Mouse (Mus musculus) gastrocnemius, postnatal 4 days (tissue): ENCODE measurements around the gene Nckap5. TPM values are rescaled to one million over a fixed set of nuclear protein-coding genes. Genes with fewer than 3 reads are reported as not detected.

Experiments
- DNase-seq, 2 experiments: peaks; one replicate each; pipeline ENCODE4 v3.0.0; 2021 to 2022; ENCODE audit warnings: low spot score in 2 of 2, mixed read lengths in 2 of 2
- total RNA-seq, 2 experiments: library from RNA; stranded (reverse); gene quantifications; 2 replicates each; pipeline ENCODE4 v1.2.3; 2021

Gene Nckap5
- total RNA-seq, 2 experiments from 2014 or later = 6.7 to 7.5 TPM

DNA sequence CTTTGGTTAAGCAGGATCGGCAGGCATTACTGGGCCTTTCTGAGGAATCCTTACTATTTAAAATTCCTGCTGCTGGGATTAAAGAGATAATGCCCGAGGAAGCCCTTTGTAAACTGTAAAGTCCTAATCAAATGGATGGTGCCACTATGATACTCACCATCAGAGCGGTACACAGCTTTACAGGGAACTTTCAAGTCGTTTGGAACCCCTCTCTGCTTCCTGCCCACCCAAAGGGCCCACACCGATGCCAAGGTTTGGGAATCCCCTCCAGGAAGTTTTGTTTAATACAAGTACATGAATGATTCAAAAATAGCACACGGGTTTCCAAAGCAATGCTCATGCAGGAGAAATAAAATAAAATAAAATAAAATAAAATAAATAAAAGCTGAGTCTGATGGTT is 340.3 kb downstream of the Nckap5 start:
- no peak for DNase-seq

DNA sequence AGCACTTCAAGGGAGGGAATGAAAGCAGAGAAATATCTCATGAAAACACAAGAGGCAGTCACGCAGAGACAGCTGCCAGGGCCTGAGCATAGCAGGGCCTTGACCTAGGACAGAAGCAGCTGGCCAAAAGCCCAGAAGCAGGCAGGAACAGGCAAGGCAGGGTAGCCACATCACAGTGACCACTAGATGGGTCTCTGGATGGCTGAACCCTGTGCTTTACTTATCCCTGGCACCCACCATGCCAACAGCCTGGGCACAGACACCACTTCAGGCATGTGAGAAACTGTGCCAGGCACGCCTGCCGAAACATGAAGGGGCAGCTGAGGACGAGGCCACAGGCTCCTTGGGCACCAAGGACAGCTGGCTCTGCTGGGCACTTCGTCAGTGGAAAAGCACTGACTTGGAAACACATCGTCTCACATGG is 345.9 kb downstream of the Nckap5 start:
- peak in 1 of 2 experiments; percentile 51 for DNase-seq

DNA sequence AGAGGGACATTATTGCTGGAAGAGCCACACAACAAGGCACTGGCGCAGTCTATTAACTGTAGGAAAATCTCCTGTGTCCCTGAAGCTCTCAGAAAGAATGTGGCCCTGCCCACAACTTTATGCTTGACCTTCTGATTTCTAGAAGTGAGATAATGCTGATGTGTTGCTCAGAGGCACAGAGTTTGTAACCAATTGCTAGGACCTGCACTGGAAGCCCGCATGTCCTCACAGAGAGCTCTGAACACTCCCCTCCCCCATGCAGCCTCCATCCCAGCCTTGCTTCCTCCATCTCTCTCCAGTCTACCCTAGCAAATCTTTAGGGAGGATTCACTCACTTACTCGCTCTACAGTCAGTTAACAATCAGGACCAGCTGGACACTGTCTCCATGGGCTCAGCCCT is 346.9 kb downstream of the Nckap5 start:
- no peak for DNase-seq

DNA sequence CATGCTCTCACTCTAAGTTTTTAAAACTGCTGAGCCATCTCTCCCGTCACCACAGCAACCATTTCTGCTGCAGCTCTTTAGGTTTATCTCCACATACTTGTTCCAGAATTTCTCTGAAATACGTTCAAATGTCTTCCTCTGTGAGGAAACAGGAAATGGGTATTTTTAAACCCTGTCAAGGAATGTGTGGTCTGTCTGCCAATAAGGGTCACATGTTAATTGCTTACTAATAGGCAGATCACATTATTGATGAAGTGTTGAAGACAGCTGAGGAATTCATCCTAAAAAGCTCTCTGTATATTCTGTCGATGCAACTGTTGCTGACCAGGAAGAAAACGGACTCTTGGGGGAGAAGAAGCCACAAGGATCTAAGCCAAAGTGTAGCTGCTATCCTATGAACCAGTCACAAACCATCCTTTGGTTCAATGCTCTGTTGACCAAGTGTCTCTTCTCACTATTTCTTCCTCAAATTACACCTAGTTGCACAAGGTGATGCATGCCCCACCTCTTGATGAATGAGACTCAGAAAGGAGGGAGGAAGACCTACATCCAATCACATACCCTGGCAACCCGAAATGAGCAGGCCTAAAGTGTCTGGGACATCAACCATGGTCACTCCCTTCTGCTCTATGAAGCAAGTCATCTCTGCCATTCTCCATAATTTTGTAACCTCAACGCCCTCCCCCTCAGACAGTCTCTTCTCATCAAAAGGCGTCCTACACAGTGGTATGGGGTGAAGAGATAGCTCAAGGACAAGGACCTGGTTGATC is 349.0 kb downstream of the Nckap5 start:
- DNase-seq = no peak

DNA sequence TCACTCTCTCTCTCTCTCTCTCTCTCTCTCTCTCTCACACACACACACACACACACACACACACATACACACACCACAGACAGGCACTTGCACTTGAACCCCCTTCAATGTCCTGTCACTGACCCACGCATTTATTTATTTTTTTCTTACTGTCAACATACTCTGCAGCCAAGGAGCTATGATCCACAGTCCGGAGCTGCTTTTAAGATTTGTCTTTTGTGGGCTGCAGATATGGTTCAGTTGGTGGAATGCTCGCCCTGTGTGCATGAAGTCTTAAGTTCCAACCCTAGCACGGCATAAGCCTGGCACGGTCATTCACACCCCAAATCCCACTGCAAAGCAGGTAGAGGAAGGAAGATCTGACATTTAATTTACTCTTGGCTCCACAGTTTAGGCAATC is 357.6 kb downstream of the Nckap5 start:
- DNase-seq = no peak

DNA sequence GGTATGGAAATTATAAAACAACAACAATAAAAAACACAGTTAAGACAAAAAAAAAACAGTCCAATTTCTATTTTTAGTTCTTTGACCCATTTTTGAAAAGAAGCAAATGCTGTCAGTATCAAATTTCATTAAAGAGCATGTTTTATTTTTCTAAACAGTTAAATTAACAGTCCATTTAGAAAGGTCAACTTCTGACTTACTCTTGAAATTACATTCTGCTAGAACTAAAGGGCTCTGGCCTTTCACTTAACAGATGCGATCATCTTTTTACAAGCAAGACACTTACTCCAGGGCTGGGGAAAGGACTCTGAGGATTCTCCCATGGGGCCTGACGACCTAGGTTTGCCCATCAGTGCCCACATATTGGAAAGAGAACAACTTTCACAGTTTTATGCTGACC is 359.2 kb downstream of the Nckap5 start:
- no peak for DNase-seq

DNA sequence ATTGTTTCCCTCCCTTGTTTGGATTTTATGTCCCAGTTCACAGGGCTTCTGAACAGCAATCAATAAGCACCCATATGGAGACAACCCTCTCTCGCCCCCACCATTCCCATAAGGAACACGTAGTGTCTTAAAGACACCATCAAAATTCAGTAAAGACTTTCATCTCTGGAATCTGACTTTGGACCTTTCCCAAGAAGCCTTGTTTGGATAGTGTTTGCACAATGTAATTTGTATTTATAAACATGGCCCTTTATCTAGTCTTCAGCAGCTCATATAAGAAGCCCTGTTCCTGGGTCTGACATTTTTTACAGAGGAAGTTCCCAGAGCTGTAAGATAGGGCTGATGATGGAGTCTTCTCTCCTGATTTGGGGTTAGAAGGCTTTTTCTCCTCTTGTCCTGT is 359.7 kb downstream of the Nckap5 start:
- no peak for DNase-seq

DNA sequence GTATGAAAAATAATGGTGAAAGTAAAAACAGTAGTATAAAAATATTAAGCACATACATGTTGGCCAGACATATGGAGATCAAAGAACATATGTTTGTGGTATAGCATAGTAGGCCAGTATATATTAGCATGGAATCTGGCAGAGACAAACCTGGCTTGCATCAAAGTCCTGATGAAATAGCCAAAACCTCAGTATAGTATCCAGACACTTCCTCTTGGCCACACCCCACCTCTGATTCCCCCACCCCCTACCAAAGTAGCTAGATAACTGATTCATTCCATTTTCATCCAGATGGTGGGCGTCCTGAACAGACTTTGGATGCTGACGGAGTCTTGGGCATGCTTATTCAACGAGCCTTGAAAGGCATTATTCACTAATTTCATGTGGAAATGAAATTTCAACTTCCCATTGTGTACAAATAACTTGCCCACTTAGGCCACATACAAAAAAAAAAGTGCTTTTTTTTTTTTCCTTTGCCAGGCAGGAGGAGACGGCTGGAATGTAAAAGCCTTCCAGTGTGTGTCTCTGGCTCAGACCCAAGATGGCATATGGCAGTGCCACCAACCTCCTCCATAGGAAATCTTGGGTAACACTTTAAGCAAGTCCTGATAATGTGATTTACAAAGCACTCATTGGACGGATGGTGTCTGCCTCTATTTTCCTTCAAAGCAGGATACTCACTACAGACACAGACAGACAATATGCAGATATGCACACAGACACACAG is 360.6 kb downstream of the Nckap5 start:
- DNase-seq = no peak

DNA sequence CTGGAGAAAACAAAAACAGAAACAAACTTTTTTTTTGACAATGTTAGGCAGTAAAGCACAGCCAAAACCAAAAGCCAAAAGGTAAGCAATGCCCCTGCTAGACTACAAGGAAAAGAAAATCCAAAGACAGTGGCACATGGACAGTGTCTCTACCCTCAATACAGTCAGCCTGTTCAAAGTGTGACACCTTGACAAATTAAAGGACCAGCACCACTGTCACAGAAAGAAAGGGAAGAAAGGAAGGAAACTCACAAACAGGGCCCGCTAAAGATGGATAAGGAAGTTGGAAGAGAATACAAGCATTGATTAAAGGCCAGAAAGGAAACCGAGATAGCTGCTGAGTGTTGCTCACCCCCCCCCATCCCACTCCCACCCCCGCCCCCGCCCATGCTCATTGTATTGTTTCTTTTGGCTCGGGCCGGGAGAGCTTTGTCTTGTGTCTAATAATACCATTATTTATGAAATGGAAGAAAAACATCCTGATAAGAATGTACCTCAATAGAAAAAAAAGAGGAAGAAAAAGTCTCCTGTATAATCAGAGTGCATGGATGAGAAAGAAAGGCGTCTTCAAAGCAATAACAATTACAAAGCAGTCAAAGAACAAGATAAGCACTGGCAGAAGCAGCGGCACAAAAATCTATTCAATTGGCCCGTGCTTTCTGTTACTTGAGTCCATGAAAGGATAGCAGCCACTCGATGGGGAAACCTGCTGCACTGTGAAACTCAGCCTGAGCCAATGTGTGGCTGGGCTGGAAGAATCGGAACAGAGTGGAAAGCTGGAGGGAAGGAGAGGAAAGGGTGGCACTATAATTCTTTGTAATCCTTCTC is 368.9 kb downstream of the Nckap5 start:
- DNase-seq = no peak

DNA sequence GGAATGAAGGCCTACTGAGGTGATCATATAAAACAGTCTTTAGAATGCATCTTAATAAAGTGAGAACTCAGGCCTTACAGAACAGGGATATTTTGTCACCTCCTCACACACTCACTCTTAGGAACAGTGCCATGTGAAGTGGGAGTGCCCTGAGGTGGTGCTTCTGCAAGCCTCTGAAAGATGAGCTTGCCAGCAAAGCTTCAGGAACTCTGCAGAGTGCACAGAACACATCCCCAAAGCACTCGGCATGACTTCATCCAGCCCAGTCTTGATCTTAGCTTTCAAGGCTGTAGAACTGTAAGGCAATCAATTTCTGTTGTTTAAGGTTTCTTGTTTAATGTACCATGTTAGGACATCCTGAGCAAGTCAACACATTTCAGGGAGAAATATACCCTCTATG is 372.9 kb downstream of the Nckap5 start:
- DNase-seq = no peak

DNA sequence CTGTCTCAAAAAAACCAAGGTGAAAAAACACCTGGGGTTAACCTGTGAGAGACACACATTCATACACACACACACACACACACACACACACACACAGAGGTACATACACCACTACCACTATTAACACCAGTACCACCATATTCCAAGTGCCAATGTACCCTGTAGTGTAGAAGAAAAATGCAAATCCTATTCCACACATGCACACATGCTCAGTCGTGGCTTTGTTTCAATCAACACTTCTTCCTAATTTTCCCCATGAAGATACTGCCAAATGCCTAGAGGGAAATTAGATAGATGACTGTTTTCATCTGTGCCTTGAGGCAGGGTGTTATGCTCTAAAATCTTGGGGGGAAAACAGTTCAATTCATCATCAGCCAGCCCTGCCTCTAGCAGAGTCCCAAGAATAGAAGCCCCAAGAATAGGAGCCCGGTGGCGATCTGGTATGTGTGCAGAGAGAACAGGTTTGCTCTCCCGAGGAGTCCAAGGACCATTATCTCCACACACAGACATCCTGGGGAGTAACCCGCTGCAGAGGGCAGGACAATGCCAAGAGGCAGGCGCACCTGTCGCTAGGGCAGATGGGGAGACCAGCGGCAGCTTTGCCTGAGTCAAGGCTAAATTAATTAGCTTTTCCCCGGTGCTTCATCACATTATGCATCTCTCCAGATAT is 376.0 kb downstream of the Nckap5 start:
- DNase-seq = no peak

DNA sequence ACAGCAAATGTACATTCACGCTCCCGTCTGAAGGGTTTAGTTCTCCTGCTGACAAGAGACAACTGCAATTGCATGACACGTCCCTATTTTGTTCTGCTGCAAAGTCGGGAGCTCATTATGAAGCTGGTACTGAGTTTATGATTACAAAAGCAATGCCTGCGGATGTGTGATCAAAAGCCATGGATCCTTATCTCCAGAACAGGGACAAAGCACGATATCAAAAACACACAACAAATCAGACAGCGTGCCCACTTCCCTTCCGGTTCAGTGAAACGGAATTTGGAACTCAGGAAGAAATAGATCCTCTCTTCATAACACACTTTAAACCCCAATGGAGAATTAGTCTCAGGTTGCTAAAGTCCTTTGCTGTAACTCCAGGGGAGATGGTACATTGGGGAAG is 379.1 kb downstream of the Nckap5 start:
- DNase-seq = no peak

DNA sequence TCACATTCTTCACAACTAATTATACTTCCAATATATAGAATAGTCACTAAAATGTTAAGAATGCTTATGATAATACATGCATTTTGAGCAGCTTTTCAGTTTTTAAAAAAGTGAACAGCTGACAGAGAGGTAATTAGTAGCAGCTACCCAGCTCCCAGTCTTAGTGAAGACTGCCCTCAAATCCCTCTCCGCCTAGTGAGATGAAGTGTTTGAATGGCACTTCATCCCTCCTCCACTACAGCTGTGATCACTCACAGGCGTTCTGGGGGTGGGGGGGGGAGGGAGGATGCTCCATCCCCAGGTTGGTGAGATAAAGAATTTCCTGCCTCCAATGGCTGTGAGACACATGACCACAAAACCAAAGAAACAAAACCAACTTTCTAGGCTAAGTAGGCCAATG is 381.2 kb downstream of the Nckap5 start:
- no peak for DNase-seq

DNA sequence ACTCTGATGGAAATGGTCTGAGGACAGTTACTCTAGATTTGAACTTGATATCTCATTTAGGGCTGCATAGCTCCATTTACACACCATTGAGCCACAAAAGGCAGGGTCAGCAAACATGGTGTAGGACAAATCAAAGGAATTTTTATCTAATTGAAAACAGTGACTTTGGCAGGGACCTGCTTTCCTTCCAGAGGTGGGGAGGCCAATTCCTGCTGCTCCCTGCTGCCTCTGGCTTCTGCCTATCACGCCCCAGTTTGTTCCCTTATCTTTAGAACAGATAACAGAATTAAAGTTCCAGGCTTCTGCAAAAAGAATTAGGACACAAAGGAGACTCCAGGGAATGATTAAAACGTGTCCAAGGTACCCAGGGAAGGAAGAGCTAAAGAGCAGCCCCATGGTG is 386.7 kb downstream of the Nckap5 start:
- no peak for DNase-seq

DNA sequence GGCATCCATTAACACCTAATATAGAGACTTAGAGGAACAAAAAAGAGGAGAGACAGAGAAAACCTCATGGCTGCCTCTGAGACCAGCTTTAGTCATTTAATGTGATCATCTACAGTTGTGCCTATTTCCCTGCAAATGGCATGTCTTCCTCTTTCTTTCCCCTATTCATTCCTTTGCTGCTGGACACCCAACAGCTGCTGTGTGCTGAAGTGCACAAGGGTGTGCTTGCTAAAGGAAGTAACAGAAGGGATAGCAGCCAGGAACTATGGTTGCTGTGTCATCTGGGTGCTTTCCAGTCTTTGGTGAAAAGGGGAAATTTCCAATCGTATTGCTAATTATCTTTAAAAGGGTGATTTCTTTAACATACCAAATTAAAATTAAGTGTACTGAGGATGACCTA is 387.9 kb downstream of the Nckap5 start:
- DNase-seq = no peak

DNA sequence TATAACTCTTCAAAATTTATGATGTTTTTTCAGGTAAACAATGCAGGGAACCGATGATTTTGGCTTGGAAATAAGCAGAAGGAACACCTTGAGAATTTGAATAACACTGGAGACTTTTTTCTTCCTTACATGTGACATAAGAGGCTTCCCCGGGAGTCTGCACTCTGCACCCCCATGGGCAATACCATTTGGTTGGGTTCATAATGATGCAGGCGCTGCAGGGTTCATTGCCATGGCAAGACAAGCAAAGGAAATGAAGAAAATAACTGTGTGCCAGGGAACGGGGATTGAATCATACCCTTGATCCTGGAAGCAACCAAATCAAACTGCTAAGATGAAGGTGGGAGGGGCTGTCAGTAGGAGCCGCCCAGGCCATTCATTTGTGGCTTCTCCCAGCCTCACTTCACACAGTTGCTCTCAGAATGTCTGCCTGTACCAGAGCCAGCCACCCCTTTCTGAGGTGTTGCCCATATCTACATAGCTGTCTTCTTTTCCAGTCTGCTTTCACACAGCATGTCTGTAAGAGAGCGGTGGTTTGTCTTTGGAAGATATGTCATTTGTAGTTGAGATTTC is 392.5 kb downstream of the Nckap5 start:
- DNase-seq = no peak

DNA sequence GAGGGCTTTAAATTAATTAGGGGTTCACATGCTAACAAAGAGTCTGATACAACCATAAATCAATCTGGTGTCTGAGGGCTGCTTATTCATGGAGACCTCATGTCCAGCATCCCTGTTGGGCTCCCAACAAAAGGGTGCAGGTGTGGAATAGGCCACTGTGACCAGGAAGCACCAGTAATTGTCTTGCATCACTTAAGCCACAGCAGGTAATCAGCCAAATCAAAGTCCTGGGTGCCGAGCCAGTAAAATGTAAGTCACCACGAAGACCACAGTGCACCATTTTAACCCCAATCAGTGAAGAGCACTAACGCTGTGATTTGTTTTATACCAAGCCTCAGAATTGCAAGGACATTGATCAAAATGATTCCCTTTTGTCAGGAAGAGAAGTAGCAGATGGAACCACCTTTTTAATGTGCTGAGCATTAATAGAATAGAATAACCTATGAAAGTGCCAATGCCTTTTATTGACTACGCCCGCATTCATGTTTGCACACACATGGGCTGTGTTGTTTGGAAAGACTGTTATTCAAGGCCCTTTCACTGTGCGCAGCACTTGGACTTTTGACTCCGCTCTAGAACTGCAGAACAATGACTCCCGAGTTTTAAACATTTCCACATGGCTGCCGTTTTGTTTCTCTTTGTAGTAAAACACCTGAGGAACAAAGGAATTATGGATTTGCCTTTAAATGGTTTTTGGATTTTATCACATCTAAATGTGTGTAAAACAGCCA is 393.5 kb downstream of the Nckap5 start:
- DNase-seq = no peak

DNA sequence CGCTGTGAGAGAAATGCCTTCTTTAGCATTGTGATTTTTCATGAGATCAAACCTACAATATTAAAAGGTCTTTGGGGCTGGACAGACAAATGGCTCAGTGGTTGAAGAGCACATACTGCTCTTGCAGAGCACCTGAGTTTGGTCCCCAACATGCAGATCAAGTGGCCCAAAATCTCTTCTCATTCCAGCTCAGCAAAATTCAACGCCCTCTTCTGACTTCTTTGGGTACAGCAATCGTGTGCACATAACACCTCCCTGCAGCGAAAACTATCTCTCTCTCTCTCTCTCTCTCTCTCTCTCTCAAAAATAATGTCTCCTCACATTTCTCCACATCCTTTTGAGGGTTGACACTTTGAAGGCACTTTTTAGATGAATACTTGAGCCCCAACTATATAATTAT is 398.3 kb downstream of the Nckap5 start:
- no peak for DNase-seq

DNA sequence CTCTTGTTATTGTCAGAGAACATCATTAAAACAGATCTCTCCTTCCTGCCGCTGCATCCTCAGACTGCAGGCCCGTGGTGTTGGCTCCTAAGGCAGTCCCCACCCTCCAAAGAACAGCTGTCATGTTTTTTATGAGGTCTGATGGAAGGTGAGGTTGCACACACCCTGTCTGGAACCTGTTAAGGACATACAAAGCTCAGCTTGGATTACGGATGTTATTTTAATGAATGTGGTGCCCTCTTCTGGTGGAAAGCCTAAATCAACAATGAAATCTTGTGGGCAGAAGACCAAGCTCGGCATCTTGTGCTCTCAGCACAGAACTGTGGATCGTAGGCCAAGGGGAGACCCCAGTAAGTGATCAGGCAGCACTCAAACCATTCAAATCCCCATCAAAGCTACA is 399.0 kb downstream of the Nckap5 start:
- peak in 1 of 2 experiments; percentile 31 for DNase-seq

DNA sequence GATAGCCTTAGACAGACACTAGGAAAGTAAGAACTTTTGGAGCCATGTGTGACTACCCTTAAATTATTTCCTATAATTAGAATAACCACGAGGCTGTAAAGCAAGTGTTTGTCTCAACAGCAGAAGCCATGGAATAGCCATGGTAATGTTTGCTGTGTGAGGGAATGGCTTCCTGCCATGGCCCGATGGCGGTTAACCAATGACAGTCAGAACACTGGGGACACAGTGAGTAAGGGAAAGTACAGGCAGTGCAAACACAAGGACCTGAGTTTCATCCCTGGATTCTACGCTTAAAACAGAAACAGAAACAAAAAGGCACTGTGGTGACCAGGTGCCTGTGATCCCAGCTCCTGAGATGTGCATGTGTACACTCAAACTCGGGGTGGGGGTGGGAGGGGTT is 419.2 kb downstream of the Nckap5 start:
- no peak for DNase-seq
